Mouse (Mus musculus): ENCODE data around the gene Shmt1. TPM values are rescaled to one million over a fixed set of nuclear protein-coding genes. Genes with fewer than 3 reads are reported as not detected.
A peak's percentile ranks its signal among the peaks of the same experiment; 100 is the strongest.

Shmt1 gene
- polyA plus RNA-seq, 1 experiment from 2014 or later = 40.0 TPM

DNA sequence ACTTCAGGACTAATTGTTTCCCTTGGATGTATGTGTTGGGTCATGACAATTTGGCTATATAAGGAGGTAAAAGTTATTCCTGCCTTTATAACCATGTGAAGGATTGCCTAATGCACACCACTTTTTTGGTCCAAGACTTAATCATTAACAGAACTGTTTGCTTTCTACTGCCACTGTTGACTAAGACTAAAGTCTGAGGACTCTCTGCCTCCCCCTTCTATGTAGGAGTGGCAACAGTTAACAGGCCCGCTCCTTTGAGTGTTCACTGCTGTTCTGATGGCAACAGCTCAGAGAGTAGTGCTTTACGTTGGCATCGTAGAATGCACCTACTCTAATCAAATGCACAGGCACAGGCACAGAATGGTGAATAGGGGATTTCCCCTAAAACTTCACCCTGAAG, 13.7 kb upstream of the Shmt1 start:
- Histone ChIP-seq H3K36me3 (no peaks in the 10 kb centered on the region), H3K4me1 (no peaks in the 10 kb centered on the region), H3K9me3 (no peaks in the 10 kb centered on the region), H3K27ac (replicated peaks) (no peak overlapping the region), H3K4me2 (replicated peaks) (no peak overlapping the region), H3K4me3 (no peak overlapping the region), H3K27me3 (no peaks in the 10 kb centered on the region), H3K9ac (replicated peaks) (no peak overlapping the region)
- no peak for ATAC-seq (ENCODE audit: low FRiP score, low read depth)
- WGBS = 89% methylated on average over 3 of the region's 3 CpGs

GRCm38 (mm10) chr11:60823771-60824170, 12.3 kb upstream of the Shmt1 start:
- Histone ChIP-seq H3K4me2 (replicated peaks) (no peak overlapping the region), H3K4me1 (no peaks in the 10 kb centered on the region), H3K9me3 (no peaks in the 10 kb centered on the region), H3K27me3 (no peaks in the 10 kb centered on the region), H3K27ac (replicated peaks) (no peak overlapping the region), H3K4me3 (no peak overlapping the region), H3K36me3 (no peaks in the 10 kb centered on the region), H3K9ac (replicated peaks) (no peak overlapping the region)
- 71% methylated on average over 2 of the region's 2 CpGs for WGBS
- no peak for ATAC-seq (ENCODE audit: low FRiP score, low read depth)

DNA sequence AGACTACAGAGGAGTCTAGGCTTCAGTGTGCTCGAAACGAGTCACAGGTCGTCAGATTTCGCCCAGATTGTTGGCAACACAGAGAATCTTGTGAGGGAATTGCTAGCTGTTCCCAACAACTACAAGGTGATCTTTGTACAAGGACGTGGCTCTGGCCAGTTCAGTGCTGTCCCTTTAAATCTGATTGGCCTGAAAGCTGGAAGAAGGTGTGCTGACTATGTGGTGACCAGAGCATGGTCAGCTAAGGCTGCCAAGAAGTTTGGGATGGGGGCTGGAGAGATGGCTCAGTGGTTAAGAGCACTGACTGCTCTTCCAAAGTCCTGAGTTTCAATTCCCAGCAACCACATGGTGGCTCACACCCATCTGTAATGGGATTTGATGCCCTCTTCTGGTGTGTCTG, 4.9 kb upstream of the Shmt1 start:
- no peak for ATAC-seq (ENCODE audit: low FRiP score, low read depth)
- 74% methylated on average over 5 of the region's 5 CpGs for WGBS

GRCm38 (mm10) chr11:60811054-60811460, 461 bp downstream of the Shmt1 start:
- WGBS = 1% methylated on average over 29 of the region's 29 CpGs
- H3K9me3 ChIP-seq = no peaks in the 10 kb centered on the region
- peak overlapping the region; percentile 44 for H3K9ac ChIP-seq (replicated peaks)
- peak overlapping the region; percentile 45 for H3K4me3 ChIP-seq
- H3K27me3 ChIP-seq = no peaks in the 10 kb centered on the region
- no peak overlapping the region for H3K27ac ChIP-seq (replicated peaks)
- H3K4me2 ChIP-seq (replicated peaks) = peak overlapping the region; percentile 70
- peaks cover 22% of the 10 kb centered on the region for H3K4me1 ChIP-seq
- peak; percentile 96 for ATAC-seq (ENCODE audit: low FRiP score, low read depth)
- H3K36me3 ChIP-seq = no peaks in the 10 kb centered on the region

More for the DNA sequence above, 4.9 kb upstream of the Shmt1 start:
- H3K4me1 ChIP-seq = no peaks in the 10 kb centered on the region
- no peak overlapping the region for H3K27ac ChIP-seq (replicated peaks)
- H3K27me3 ChIP-seq = no peaks in the 10 kb centered on the region
- no peaks in the 10 kb centered on the region for H3K9me3 ChIP-seq
- H3K36me3 ChIP-seq = no peaks in the 10 kb centered on the region
- no peak overlapping the region for H3K9ac ChIP-seq (replicated peaks)
- no peak overlapping the region for H3K4me2 ChIP-seq (replicated peaks)
- no peak overlapping the region for H3K4me3 ChIP-seq

GRCm38 (mm10) chr11:60810046-60810965, 1.2 kb downstream of the Shmt1 start:
- no peak for ATAC-seq (ENCODE audit: low FRiP score, low read depth)

GRCm38 (mm10) chr11:60809546-60809945, 2.0 kb downstream of the Shmt1 start:
- Histone ChIP-seq H3K36me3 (no peaks in the 10 kb centered on the region), H3K4me2 (replicated peaks) (peak overlapping the region; percentile 70), H3K4me1 (peaks cover 22% of the 10 kb centered on the region), H3K27me3 (no peaks in the 10 kb centered on the region), H3K27ac (replicated peaks) (no peak overlapping the region), H3K9me3 (no peaks in the 10 kb centered on the region), H3K9ac (replicated peaks) (0 out of 2 replicates have a peak overlapping the region, but pooled peaks have one; percentile 44), H3K4me3 (peak overlapping the region; percentile 45; the same call in 1 of the 2 replicates)
- ATAC-seq (ENCODE audit: low FRiP score, low read depth) = no peak
- 68% methylated on average over 1 of the region's 1 CpGs for WGBS

More at GRCm38 (mm10) chr11:60810046-60810965, 1.2 kb downstream of the Shmt1 start:
- Histone ChIP-seq H3K9ac (replicated peaks) (peak overlapping the region; percentile 44), H3K9me3 (no peaks in the 10 kb centered on the region), H3K36me3 (no peaks in the 10 kb centered on the region), H3K4me2 (replicated peaks) (peak overlapping the region; percentile 70), H3K27ac (replicated peaks) (no peak overlapping the region), H3K4me3 (peak overlapping the region; percentile 45), H3K4me1 (peaks cover 22% of the 10 kb centered on the region), H3K27me3 (no peaks in the 10 kb centered on the region)
- WGBS = 21% methylated on average over 14 of the region's 14 CpGs

DNA sequence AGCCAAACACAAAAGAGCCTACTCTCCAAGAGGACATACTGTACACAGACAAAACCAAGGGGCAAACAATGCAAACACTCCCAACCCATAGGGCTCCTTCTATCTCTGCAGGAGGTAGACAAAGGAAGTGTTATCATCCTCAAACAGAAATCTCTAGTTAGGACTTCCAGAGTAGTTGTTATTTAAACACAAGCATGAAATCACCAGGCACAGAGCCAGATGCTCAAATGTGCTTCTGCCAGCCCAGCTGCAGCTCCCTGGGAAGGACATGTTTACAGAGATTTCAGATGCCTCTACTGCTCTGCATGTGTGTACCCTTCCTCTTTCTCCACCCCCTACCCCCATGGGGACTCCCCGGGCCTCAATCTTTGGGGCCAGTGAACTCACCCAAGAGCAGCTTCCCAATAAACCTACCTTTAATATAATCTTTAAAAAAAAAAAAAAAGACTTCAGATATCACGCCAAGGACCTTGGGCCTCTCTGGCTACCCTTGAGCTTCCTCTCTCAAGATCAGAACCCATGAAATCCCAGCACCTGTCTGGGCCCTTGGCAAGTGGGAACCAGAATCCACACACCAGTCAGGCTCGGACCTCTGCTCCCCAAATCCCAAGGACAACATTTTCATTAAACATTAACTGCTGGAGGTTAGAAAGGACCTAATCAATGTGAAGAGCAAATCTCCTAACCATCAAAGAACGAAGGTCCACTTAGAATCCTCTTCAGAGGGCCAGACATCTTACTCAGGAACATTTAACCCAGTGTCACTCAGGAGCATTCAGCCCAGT, 3.0 kb downstream of the Shmt1 start:
- Histone ChIP-seq H3K9me3 (no peaks in the 10 kb centered on the region), H3K4me1 (peaks cover 22% of the 10 kb centered on the region), H3K27ac (replicated peaks) (no peak overlapping the region), H3K4me3 (no peak overlapping the region), H3K4me2 (replicated peaks) (0 out of 2 replicates have a peak overlapping the region, but pooled peaks have one; percentile 15), H3K9ac (replicated peaks) (no peak overlapping the region), H3K27me3 (no peaks in the 10 kb centered on the region), H3K36me3 (peaks cover 5% of the 10 kb centered on the region)
- 84% methylated on average over 4 of the region's 4 CpGs for WGBS
- no peak for ATAC-seq (ENCODE audit: low FRiP score, low read depth)

DNA sequence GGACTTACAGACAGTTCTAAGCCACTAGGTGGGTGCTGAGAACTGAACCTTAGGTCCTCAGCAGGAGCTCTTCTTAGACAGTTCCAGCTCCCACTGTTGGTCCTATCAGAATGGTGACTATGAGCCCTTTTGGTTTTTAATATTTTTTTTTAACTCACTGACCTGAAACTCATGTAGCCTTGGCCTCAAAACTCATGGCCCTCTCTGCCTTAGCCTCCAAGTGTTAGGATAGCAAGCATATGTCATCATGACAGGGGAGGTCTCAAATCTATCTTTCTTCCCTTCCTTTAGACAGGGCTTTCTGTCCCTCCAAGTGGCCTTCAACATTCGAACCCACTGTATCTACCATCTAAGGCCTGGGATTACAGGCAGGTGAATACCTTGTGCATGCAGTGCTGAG, 10.6 kb downstream of the Shmt1 start:
- Histone ChIP-seq H3K4me2 (replicated peaks) (no peak overlapping the region), H3K9me3 (no peaks in the 10 kb centered on the region), H3K27me3 (no peaks in the 10 kb centered on the region), H3K27ac (replicated peaks) (no peak overlapping the region), H3K36me3 (peaks cover 36% of the 10 kb centered on the region), H3K4me1 (no peaks in the 10 kb centered on the region), H3K9ac (replicated peaks) (no peak overlapping the region), H3K4me3 (no peak overlapping the region)
- 96% methylated on average over 1 of the region's 1 CpGs for WGBS
- ATAC-seq (ENCODE audit: low FRiP score, low read depth) = no peak

- 93% methylated on average over 4 of the region's 4 CpGs for WGBS
- ATAC-seq (ENCODE audit: low FRiP score, low read depth) = no peak
- Histone ChIP-seq H3K36me3 (peaks cover 39% of the 10 kb centered on the region), H3K9me3 (no peaks in the 10 kb centered on the region), H3K4me2 (replicated peaks) (no peak overlapping the region), H3K27ac (replicated peaks) (no peak overlapping the region), H3K4me1 (no peaks in the 10 kb centered on the region), H3K9ac (replicated peaks) (no peak overlapping the region), H3K4me3 (no peak overlapping the region), H3K27me3 (no peaks in the 10 kb centered on the region)
These were observed 11.5 kb downstream of the Shmt1 start for GRCm38 (mm10) chr11:60799977-60800376.

DNA sequence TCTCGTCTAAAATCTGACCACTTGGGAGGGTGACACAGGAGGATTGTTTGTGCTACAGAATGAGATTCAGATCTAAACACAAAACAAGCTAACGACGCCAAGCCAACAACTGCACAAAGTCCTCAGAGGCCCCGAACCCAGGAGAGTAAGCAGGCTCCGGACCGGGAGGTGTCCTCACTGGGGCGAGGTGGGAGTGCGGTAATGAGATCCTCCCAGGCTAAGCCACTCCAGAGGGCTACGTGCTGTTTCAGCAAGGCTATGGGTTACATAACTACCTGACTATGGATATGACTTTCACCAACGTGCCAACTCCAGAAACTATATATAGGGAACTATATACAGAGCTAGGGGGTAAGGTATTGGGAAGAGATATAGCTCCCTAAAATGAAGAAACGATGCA, 15.2 kb downstream of the Shmt1 start:
- H3K27ac ChIP-seq (replicated peaks) = no peak overlapping the region
- peaks cover 52% of the 10 kb centered on the region for H3K36me3 ChIP-seq
- no peaks in the 10 kb centered on the region for H3K4me1 ChIP-seq
- H3K4me2 ChIP-seq (replicated peaks) = no peak overlapping the region
- H3K9me3 ChIP-seq = no peaks in the 10 kb centered on the region
- H3K9ac ChIP-seq (replicated peaks) = no peak overlapping the region
- no peaks in the 10 kb centered on the region for H3K27me3 ChIP-seq
- no peak overlapping the region for H3K4me3 ChIP-seq
- ATAC-seq (ENCODE audit: low FRiP score, low read depth) = no peak
- whole genome bisulfite sequencing = 93% methylated on average over 11 of the region's 11 CpGs

DNA sequence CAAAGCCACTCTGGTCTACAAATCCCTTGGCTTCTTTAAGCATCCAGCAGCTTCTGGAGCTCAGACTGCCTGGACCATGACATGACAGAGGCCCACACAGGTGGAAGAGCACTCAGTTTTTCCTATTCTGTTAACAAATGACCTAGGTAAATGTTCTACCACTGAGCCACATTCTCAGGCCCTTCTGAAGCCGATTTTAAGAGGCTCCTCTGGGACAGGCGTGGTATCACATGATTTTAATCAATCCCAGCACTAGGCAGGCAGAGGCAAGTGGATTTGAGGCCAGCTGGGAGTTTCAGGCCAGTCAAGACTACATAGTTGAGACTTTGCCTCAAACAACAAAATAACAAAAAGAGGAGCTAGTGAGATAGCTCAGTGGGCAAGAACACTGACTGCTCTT, 21.0 kb downstream of the Shmt1 start:
- WGBS = 79% methylated on average over 2 of the region's 2 CpGs
- H3K27ac ChIP-seq (replicated peaks) = no peak overlapping the region
- no peaks in the 10 kb centered on the region for H3K9me3 ChIP-seq
- peaks cover 73% of the 10 kb centered on the region for H3K36me3 ChIP-seq
- no peak overlapping the region for H3K4me3 ChIP-seq
- ATAC-seq (ENCODE audit: low FRiP score, low read depth) = no peak
- H3K27me3 ChIP-seq = no peaks in the 10 kb centered on the region
- H3K4me2 ChIP-seq (replicated peaks) = no peak overlapping the region
- H3K4me1 ChIP-seq = no peaks in the 10 kb centered on the region
- no peak overlapping the region for H3K9ac ChIP-seq (replicated peaks)

DNA sequence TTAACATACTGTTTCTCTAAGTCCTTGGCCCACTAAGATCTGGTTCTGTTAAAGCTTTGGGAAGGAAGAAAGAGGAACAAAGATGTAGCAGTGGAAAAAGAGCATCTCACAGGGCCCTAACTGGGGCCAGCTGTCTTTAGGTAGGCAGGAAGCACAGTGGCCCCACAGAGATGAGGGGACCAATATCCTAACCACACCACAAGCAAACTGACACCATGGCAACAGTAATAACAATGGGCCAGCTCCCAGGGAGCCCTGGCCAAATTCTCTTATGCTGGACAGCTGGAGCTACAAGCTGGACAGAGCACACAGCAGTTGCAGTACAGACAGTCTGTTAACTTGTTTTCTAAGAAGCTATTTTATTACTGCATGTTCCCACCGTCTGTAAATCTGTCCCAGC, 23.9 kb downstream of the Shmt1 start:
- H3K4me3 ChIP-seq = no peak overlapping the region
- H3K4me1 ChIP-seq = peaks cover 3% of the 10 kb centered on the region
- H3K27me3 ChIP-seq = no peaks in the 10 kb centered on the region
- H3K27ac ChIP-seq (replicated peaks) = no peak overlapping the region
- H3K9ac ChIP-seq (replicated peaks) = no peak overlapping the region
- ATAC-seq (ENCODE audit: low FRiP score, low read depth) = no peak
- no peak overlapping the region for H3K4me2 ChIP-seq (replicated peaks)
- H3K9me3 ChIP-seq = no peaks in the 10 kb centered on the region
- 70% methylated on average over 1 of the region's 1 CpGs for WGBS
- peaks cover 78% of the 10 kb centered on the region for H3K36me3 ChIP-seq
